Comparison of ENCODE assay signal across 9 mouse cellular contexts in the genomic region with DNA sequence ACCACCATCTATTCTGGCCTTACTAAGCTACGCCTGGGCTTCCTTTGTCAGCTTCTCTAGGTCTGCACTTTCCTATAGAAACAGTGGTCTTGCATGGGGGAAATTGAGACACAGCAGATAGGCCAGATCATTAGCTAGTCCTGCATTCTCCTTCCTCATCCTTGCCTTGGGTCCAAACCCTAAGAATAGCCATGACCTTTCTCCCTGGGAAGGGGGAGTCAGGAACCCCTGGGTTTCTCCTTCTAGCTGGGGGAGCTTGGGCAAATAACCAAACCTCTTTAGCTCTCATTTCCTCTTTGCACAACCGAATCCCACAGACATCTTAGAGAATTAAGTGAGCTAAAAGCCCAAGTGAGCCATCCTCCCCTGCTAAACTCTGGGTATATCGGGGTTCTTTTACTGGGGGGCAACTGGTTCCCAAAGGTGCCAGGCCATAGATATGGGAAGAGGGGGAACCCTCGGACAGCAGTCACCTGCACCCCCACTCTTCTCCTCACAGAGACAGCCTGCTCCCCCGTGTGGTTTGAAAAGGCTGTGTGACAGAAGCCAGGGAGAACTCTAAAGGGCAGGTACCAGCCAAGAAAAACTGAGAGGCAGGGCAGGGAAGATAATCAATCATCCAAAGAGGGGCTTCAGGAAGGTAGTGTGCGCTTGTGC.
DNase-seq lines count a peak whose midpoint lies in the region; ATAC-seq and TF ChIP-seq lines count a peak whose summit lies in the region.
"Had no signal": no experiment of that assay in that cellular context is flagged by ENCODE, and none has a peak within 500 bp of the region (broad histone marks: within the 10 kb centered on the region; RNA-seq: fewer than 3 reads in every experiment).

No protein-coding gene starts in this region.

- H3K9me3 ChIP-seq in heart, embryonic 10.5 days, result no peaks in the 10 kb centered on the region
- H3K9me3 ChIP-seq in MEL (replicated peaks; ENCODE audit: insufficient read depth, low read length), result no peaks in the 10 kb centered on the region
- no peaks in the 10 kb centered on the region for H3K9me3 ChIP-seq in heart, embryonic 13.5 days
- no peaks in the 10 kb centered on the region for H3K9me3 ChIP-seq in midbrain, embryonic 10.5 days (replicated peaks)
- H3K9me3 ChIP-seq: liver, embryonic 15.5 days had no signal

- no peaks in the 10 kb centered on the region for H3K36me3 ChIP-seq in heart, embryonic 10.5 days
- H3K36me3 ChIP-seq in MEL (ENCODE audit: control insufficient read depth in 1 of 2, insufficient read depth in 2 of 2, low read length in 2 of 2), result peaks cover 0 to 8% of the 10 kb centered on the region in 2 experiments; a peak in 2 of 4 replicates
- H3K36me3 ChIP-seq in heart, embryonic 13.5 days, result no peaks in the 10 kb centered on the region
- H3K36me3 ChIP-seq in midbrain, embryonic 10.5 days, result no peaks in the 10 kb centered on the region
- H3K36me3 ChIP-seq: liver, embryonic 15.5 days had no signal

- WGBS in heart, embryonic 10.5 days, result 44% methylated on average over 6 of the region's 6 CpGs
- 36% methylated on average over 6 of the region's 6 CpGs for WGBS in heart, embryonic 13.5 days
- 59% methylated on average over 6 of the region's 6 CpGs for WGBS in midbrain, embryonic 10.5 days

- no peaks in the 10 kb centered on the region for H3K79me2 ChIP-seq in MEL (ENCODE audit: control insufficient read depth, insufficient read depth, low read length, poor library complexity)

- H3K4me1 ChIP-seq in heart, embryonic 10.5 days, result peaks cover 90% of the 10 kb centered on the region
- peaks cover 5 to 25% of the 10 kb centered on the region in 2 experiments; a peak in 3 of 4 replicates for H3K4me1 ChIP-seq in MEL (ENCODE audit: control insufficient read depth in 1 of 2, insufficient read depth in 2 of 2, low read length in 2 of 2)
- H3K4me1 ChIP-seq in heart, embryonic 13.5 days, result peaks cover 99% of the 10 kb centered on the region
- H3K4me1 ChIP-seq in midbrain, embryonic 10.5 days, result peaks cover 98% of the 10 kb centered on the region

- H3K4me3 ChIP-seq in heart, embryonic 10.5 days, result no peak overlapping the region
- H3K4me3 ChIP-seq in MEL (ENCODE audit: control insufficient read depth in 1 of 2, insufficient read depth in 1 of 2, low read depth in 2 of 2, low read length in 2 of 2), result no peak overlapping the region
- H3K4me3 ChIP-seq in heart, embryonic 13.5 days, result no peak overlapping the region
- H3K4me3 ChIP-seq in midbrain, embryonic 10.5 days, result no peak overlapping the region
- H3K4me3 ChIP-seq: liver, embryonic 15.5 days had no signal

- no peak for TF ChIP-seq POLR2A in MEL (IDR thresholded peaks at IDR 0.05; ENCODE audit: control insufficient read depth in 1 of 2, insufficient read depth in 1 of 2, low read depth in 1 of 2, low read length in 2 of 2, poor library complexity in 1 of 2)

- TF ChIP-seq CTCF in MEL (IDR thresholded peaks at IDR 0.05 in 2 of 3, conservative IDR thresholded peaks at IDR 0.05 in 1 of 3; ENCODE audit: control insufficient read depth in 1 of 3, insufficient read depth in 1 of 3, low read depth in 2 of 3, low read length in 3 of 3, poor library complexity in 1 of 3, severe bottlenecking in 1 of 3), result peak in 2 of 3 experiments; percentile 15 to 19; a peak in 2 of 6 replicates

- H3K27ac ChIP-seq in heart, embryonic 10.5 days, result peak overlapping the region; percentile 75
- no peak overlapping the region for H3K27ac ChIP-seq in MEL (ENCODE audit: control insufficient read depth, low read depth, low read length)
- H3K27ac ChIP-seq in heart, embryonic 13.5 days (replicated peaks), result peak overlapping the region; percentile 99
- peak overlapping the region; percentile 88 for H3K27ac ChIP-seq in midbrain, embryonic 10.5 days (replicated peaks)
- H3K27ac ChIP-seq: liver, embryonic 15.5 days had no signal

- no peak for ATAC-seq in heart, embryonic 13.5 days (ENCODE audit: extremely low read depth, insufficient number of reproducible peaks, low FRiP score, low TSS enrichment)

- H3K4me2 ChIP-seq in heart, embryonic 13.5 days, result no peak overlapping the region
- H3K4me2 ChIP-seq: liver, embryonic 15.5 days had no signal

- H3K9ac ChIP-seq in MEL (ENCODE audit: control insufficient read depth, low read depth, low read length, poor library complexity, severe bottlenecking), result no peak overlapping the region
- peak overlapping the region; percentile 54; the same call in 1 of the 2 replicates for H3K9ac ChIP-seq in heart, embryonic 13.5 days
- H3K9ac ChIP-seq: liver, embryonic 15.5 days had no signal

- no peaks in the 10 kb centered on the region for H3K27me3 ChIP-seq in heart, embryonic 10.5 days (ENCODE audit: insufficient read depth, poor library complexity, severe bottlenecking)
- no peaks in the 10 kb centered on the region for H3K27me3 ChIP-seq in MEL (ENCODE audit: control insufficient read depth in 1 of 2, insufficient read depth in 2 of 2, low read length in 2 of 2)
- H3K27me3 ChIP-seq in heart, embryonic 13.5 days (replicated peaks), result no peaks in the 10 kb centered on the region
- peaks cover 48% of the 10 kb centered on the region for H3K27me3 ChIP-seq in midbrain, embryonic 10.5 days (ENCODE audit: low read depth, poor library complexity, severe bottlenecking)

- DNase-seq in heart, embryonic 10.5 days (ENCODE audit: low spot score), result no peak
- DNase-seq in heart, adult 18-20 months, result no peak
- DNase-seq in MEL (ENCODE audit: low read depth, low spot score), result no peak
- DNase-seq in midbrain, embryonic 10.5 days (ENCODE audit: low spot score), result no peak
- DNase-seq in ovary, adult 18-20 months (ENCODE audit: low spot score), result no peak
- no peak for DNase-seq in ovary, postnatal 14 days (ENCODE audit: low spot score)
- DNase-seq in layer of hippocampus, adult 18-20 months (ENCODE audit: low spot score in 2 of 2), result no peak

- TF ChIP-seq RAD21 in MEL (IDR thresholded peaks at IDR 0.05; ENCODE audit: low read depth, low read length), result no peak

- no peak for TF ChIP-seq EP300 in MEL (IDR thresholded peaks at IDR 0.05; ENCODE audit: low read depth in 1 of 2, low read length in 2 of 2)

TF ChIP-seq in MEL, 35 proteins besides CTCF, POLR2A, EP300 and RAD21:
- TF ChIP-seq ZMIZ1 (IDR thresholded peaks at IDR 0.05; ENCODE audit: low read depth, low read length), result no peak
- TF ChIP-seq MYC (IDR thresholded peaks at IDR 0.05; ENCODE audit: low read depth, low read length), result no peak
- no peak for TF ChIP-seq NELFE (IDR thresholded peaks at IDR 0.05; ENCODE audit: low read depth, low read length)
- TF ChIP-seq USF2 (IDR thresholded peaks at IDR 0.05; ENCODE audit: borderline replicate concordance in 1 of 2, insufficient read depth in 1 of 2, low read depth in 1 of 2, low read length in 2 of 2), result no peak
- TF ChIP-seq ZKSCAN1 (IDR thresholded peaks at IDR 0.05; ENCODE audit: low read depth, low read length), result no peak
- TF ChIP-seq UBTF (IDR thresholded peaks at IDR 0.05; ENCODE audit: borderline replicate concordance, insufficient read depth, low read depth, low read length), result no peak
- no peak for TF ChIP-seq ETS1 (IDR thresholded peaks at IDR 0.05; ENCODE audit: low read depth, low read length)
- TF ChIP-seq USF1 (IDR thresholded peaks at IDR 0.05; ENCODE audit: low read depth, low read length), result no peak
- TF ChIP-seq SIN3A (IDR thresholded peaks at IDR 0.05; ENCODE audit: low read length), result no peak
- no peak for TF ChIP-seq GABPA (IDR thresholded peaks at IDR 0.05; ENCODE audit: low read depth, low read length)
- TF ChIP-seq MEF2A (IDR thresholded peaks at IDR 0.05; ENCODE audit: extremely low read depth, insufficient replicate concordance, low read depth, low read length, poor library complexity, severe bottlenecking), result no peak
- no peak for TF ChIP-seq SMC3 (IDR thresholded peaks at IDR 0.05; ENCODE audit: low read depth, low read length)
- no peak for TF ChIP-seq TAL1 (IDR thresholded peaks at IDR 0.05; ENCODE audit: low read length)
